Mouse (Mus musculus) heart, embryonic 12.5 days (tissue): Measurements from ENCODE around the gene Ruvbl2. TPM values are rescaled to one million over a fixed set of nuclear protein-coding genes. Genes with fewer than 3 reads are reported as not detected.
"Not testable (repeated sequence)": the region's sequence is repeated elsewhere in the genome, so short reads cannot be mapped to it uniquely, and the experiment has no call there.

Experiments used
- ATAC-seq: fragments of 200-750 bp; cut with Nextera tagmentation; 2 replicates; pipeline ENCODE4 v1.8.0; 2017; ENCODE audit warnings: moderate TSS enrichment, moderate library complexity; ENCODE audit not compliant: insufficient number of reproducible peaks, low FRiP score
- H3K27ac ChIP-seq: fragments of 300-500 bp; sonication (generic); 2 replicates; pipeline ENCODE4 v1.5.1; 2016; ENCODE audit warnings: mild to moderate bottlenecking, moderate library complexity; ENCODE audit not compliant: poor library complexity, severe bottlenecking
- H3K27me3 ChIP-seq: fragments of 300-500 bp; sonication (generic); replicated peaks from 2 replicates; pipeline ENCODE4 v1.6.1; 2016; ENCODE audit warnings: mild to moderate bottlenecking, moderate library complexity
- H3K36me3 ChIP-seq: fragments of 300-500 bp; sonication (generic); 2 replicates; pipeline ENCODE4 v1.6.1; 2016; ENCODE audit warnings: mild to moderate bottlenecking, moderate library complexity
- H3K4me1 ChIP-seq: fragments of 300-500 bp; sonication (generic); replicated peaks from 2 replicates; pipeline ENCODE4 v1.6.1; 2016; ENCODE audit warnings: mild to moderate bottlenecking
- H3K4me2 ChIP-seq: fragments of 300-500 bp; sonication (generic); 2 replicates; pipeline ENCODE4 v1.6.1; 2016; ENCODE audit warnings: mild to moderate bottlenecking, moderate library complexity
- H3K4me3 ChIP-seq: fragments of 300-500 bp; sonication (generic); 2 replicates; pipeline ENCODE4 v1.5.1; 2016; ENCODE audit warnings: mild to moderate bottlenecking
- H3K9ac ChIP-seq: fragments of 300-500 bp; sonication (generic); 2 replicates; pipeline ENCODE4 v1.6.1; 2016; ENCODE audit warnings: mild to moderate bottlenecking, moderate library complexity
- H3K9me3 ChIP-seq: fragments of 300-500 bp; sonication (generic); replicated peaks from 2 replicates; pipeline ENCODE4 v1.6.1; 2016; ENCODE audit warnings: mild to moderate bottlenecking, moderate library complexity
- WGBS: fragments of 180-500 bp; shearing (Covaris S2); methylation state at CpG from one replicate; pipeline ENCODE4 v1.1.7; 2016; 5-methylcytosine and 5-hydroxymethylcytosine counted together
- polyA plus RNA-seq: library from polyadenylated mRNA; unstranded; fragments of >200 nt; fragmentation: Nextera tagmentation; extraction: Ambion mirVana; gene quantifications from 2 replicates; pipeline ENCODE4 v1.2.1, GENCODE M21; 2016

The Ruvbl2 gene
- 80.7 TPM in 2 replicates for polyA plus RNA-seq

DNA sequence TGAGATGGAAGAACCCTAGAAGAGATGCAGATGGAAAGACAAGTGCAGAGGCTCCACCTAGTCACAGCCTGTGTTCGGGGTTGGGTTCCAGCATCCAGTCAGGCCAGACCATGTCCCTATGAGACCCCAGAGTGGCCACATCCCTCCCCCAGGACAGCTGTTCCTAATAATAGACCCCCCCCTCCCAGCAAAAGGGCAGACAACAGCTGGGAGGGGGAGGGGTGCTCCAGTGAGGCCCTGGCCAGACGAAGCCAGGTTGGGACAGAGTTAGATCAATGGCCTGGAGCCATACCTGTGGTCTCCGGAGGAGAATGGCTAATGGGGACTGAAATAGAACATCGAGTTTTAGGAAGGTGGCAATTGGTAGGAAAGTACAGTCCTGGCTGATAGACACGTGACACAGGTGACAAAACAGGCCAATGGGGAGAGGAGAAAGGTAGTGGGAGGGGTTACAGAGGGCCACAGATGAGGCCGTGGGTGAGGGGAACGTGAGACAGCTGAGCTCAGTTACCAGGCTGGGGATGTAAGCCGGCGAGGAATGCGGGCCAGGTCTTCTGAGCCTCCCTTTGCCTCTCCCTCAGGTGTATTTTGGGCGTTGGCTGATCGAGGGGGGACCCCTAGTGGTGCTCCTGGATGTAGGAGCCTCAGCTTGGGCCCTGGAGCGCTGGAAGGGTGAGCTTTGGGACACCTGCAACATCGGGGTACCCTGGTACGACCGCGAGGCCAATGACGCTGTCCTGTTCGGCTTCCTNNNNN lies at the start of gene Ruvbl2:
Ruvbl2 (minus strand) TSS at position 576 of the 756 bp plus-strand sequence.
- H3K27me3 ChIP-seq = no peaks in the 10 kb centered on the region
- peaks cover 40% of the 10 kb centered on the region for H3K4me1 ChIP-seq
- H3K9ac ChIP-seq = 0 out of 2 replicates have a peak within 1 kb of the TSS, but pooled peaks have one; percentile 36
- no peaks in the 10 kb centered on the region for H3K9me3 ChIP-seq
- H3K27ac ChIP-seq = no peak within 1 kb of the TSS
- H3K4me3 ChIP-seq = 0 out of 2 replicates have a peak within 1 kb of the TSS, but pooled peaks have one; percentile 1
- 28% methylated on average over 19 of the region's 19 CpGs for WGBS
- H3K4me2 ChIP-seq = peak within 1 kb of the TSS; percentile 99
- H3K36me3 ChIP-seq = peaks cover 41% of the 10 kb centered on the region
- ATAC-seq = no peak

DNA sequence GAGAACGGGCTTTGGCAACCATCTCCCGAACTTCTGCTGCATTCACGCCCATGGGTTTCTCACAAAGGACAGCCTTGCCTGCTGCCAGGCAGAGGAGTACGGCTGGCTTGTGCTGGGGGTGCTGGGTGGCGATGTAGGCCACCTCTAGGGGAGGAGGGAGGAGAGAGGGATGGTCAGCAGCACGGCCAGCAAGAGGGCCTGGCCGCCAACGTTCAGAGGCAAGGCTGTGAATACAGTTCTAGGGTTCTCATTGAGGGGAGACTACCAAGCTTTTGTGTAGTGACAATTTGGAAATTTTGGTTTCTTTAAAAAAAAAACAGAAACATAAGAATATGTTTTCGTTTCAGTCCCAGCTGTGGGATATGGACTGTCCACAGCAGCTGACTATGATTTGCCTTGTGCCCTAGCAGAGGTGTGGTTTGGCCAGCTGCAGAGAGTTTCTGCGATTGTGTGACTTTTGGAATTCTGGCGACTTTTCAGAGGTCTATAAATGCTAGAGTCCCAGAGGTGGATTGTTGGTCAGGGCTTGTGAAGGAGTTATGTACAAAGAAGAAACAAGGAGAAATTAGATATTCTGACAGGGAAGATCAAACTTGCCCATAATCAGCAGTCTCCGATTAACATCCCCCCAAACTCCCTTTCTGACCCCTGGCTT lies 49.0 kb upstream of the Ruvbl2 start, which contains the start of gene Gm45808:
Gm45808 (minus strand) TSS at position 51 of the 655 bp plus-strand sequence.
- Histone ChIP-seq H3K27ac (no peak within 1 kb of the TSS), H3K4me3 (no peak within 1 kb of the TSS), H3K9me3 (no peaks in the 10 kb centered on the region), H3K9ac (no peak within 1 kb of the TSS), H3K4me2 (no peak within 1 kb of the TSS), H3K27me3 (no peaks in the 10 kb centered on the region), H3K4me1 (peaks cover 26% of the 10 kb centered on the region), H3K36me3 (0 out of 2 replicates have a peak, but pooled peaks cover 3% of the 10 kb centered on the region)
- 84% methylated on average over 12 of the region's 12 CpGs for WGBS
- no peak for ATAC-seq

GRCm38 (mm10) chr7:45486158-45486557 lies 48.3 kb upstream of the Ruvbl2 start:
- Histone ChIP-seq H3K27ac (no peak overlapping the region), H3K4me2 (no peak overlapping the region), H3K9me3 (no peaks in the 10 kb centered on the region), H3K36me3 (0 out of 2 replicates have a peak, but pooled peaks cover 3% of the 10 kb centered on the region), H3K4me1 (peaks cover 24% of the 10 kb centered on the region), H3K27me3 (no peaks in the 10 kb centered on the region), H3K9ac (no peak overlapping the region), H3K4me3 (no peak overlapping the region)
- ATAC-seq = no peak
- 45% methylated on average over 7 of the region's 7 CpGs for WGBS

GRCm38 (mm10) chr7:45484985-45485384 lies 47.1 kb upstream of the Ruvbl2 start:
- WGBS = 93% methylated on average over 5 of the region's 5 CpGs
- H3K4me2 ChIP-seq, H3K36me3 ChIP-seq, H3K4me3 ChIP-seq, H3K27me3 ChIP-seq, ATAC-seq, H3K27ac ChIP-seq, H3K9ac ChIP-seq, H3K9me3 ChIP-seq: not testable (repeated sequence)
- H3K4me1 ChIP-seq = peaks cover 17% of the 10 kb centered on the region

DNA sequence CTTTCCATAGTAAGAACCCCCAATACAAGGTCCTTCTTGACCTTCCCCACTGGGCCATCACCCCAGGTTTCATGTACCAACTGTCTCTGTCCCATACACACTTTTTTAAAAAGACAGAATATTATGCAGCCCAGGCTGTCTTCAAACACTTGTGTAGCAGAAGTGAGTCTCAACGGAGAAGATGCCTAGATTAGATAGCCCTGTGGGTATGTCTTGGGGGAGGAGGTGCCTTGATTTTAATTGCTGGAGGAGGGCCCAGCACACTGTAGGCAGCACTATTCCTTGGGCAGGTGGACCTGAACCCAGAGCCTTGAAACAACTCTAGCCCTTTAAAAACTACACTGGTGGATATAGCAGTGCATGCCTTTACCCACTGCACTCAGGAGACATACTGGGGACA lies 44.3 kb upstream of the Ruvbl2 start:
- Histone ChIP-seq H3K9me3 (no peaks in the 10 kb centered on the region), H3K4me1 (no peaks in the 10 kb centered on the region), H3K4me2 (no peak overlapping the region), H3K9ac (no peak overlapping the region), H3K36me3 (peaks cover 9% of the 10 kb centered on the region; the same call in 1 of the 2 replicates), H3K4me3 (no peak overlapping the region), H3K27ac (no peak overlapping the region), H3K27me3 (no peaks in the 10 kb centered on the region)
- ATAC-seq = no peak
- 65% methylated on average over 1 of the region's 1 CpGs for WGBS

DNA sequence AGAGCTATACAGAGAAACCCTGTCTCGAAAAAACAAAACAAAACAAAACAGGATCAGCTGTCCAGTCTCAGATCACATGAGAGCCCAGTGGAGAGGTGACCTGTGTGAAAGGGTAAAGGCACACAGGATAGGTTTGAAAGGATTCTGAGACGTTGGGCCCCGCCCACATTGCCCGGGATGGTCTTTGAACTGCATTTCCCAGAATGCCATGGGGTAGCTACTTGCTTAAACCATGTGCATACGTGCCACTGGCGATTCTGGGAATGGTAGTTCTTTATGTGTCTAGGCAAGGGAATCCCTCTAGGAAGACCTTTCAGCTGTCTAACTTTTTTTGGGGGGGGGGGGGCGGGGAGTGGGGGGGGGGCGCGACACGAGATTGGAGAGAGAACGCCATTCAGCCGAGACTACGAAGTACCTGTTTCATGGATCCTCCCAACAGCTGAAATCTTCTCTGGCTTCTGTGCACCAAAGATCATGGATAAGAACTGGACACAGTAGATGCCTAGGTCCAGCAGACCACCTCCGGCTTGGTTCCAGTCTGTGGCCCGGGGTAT lies 43.6 kb upstream of the Ruvbl2 start, which contains the start of gene Tulp2:
Tulp2 (plus strand) TSS at position 504 of the 554 bp plus-strand sequence.
- 45% methylated on average over 15 of the region's 15 CpGs for WGBS
- peak; percentile 82 for ATAC-seq

GRCm38 (mm10) chr7:45480310-45480709 lies 42.4 kb upstream of the Ruvbl2 start:
- H3K27ac ChIP-seq, H3K9ac ChIP-seq, H3K4me3 ChIP-seq, ATAC-seq, H3K4me2 ChIP-seq, H3K27me3 ChIP-seq, H3K4me1 ChIP-seq, H3K9me3 ChIP-seq, H3K36me3 ChIP-seq: not testable (repeated sequence)
- WGBS = 66% methylated on average over 4 of the region's 4 CpGs

More for the DNA sequence above, 43.6 kb upstream of the Ruvbl2 start, which contains the start of gene Tulp2:
- H3K36me3 ChIP-seq = peaks cover 9% of the 10 kb centered on the region; the same call in 1 of the 2 replicates
- no peaks in the 10 kb centered on the region for H3K27me3 ChIP-seq
- H3K9ac ChIP-seq = no peak within 1 kb of the TSS
- H3K4me3 ChIP-seq = no peak within 1 kb of the TSS
- no peak within 1 kb of the TSS for H3K4me2 ChIP-seq
- H3K4me1 ChIP-seq = no peaks in the 10 kb centered on the region
- no peaks in the 10 kb centered on the region for H3K9me3 ChIP-seq
- no peak within 1 kb of the TSS for H3K27ac ChIP-seq

DNA sequence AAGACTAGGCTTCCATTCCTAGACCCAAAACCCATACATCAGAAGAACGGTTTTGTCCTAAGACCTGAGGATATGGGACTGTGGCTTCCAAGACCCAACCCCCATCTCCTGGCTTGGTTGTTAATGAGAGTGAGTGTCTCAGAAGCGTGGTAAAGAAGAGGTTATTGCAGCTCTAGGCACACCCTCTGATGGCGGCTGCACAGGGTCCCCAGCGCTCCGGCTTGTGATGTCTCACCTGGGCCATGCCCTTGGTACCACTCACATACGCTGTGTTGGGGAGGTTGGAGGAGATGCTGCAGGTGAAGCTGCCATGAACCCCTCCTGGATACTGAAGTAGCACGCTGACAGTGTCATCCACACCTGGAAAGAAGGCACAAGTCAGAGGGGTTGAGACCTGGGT lies 40.9 kb upstream of the Ruvbl2 start:
- H3K27ac ChIP-seq = no peak overlapping the region
- 95% methylated on average over 7 of the region's 7 CpGs for WGBS
- no peaks in the 10 kb centered on the region for H3K9me3 ChIP-seq

DNA sequence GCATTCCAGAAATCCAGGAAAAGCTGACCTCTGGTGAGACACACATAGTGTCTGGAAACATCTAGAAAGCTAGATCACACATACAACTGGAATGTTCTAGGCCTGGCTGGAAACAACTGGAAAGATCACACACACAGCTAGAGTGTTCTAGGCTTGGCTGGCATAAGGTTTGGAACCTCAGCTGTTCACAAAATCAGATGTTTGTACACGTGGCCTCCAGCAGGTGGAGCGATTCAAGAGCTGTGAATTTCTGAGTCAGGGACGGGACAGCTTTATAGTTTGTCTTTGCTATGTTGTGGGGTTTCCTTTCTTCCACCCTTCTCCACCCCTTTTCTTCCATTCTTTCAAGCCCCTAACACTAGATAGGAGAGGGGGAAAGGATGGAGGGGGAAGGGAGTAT lies 39.1 kb upstream of the Ruvbl2 start:
- Histone ChIP-seq H3K27me3 (no peaks in the 10 kb centered on the region), H3K4me2 (no peak overlapping the region), H3K4me1 (no peaks in the 10 kb centered on the region), H3K27ac (no peak overlapping the region), H3K4me3 (no peak overlapping the region), H3K36me3 (peaks cover 8% of the 10 kb centered on the region; the same call in 1 of the 2 replicates), H3K9me3 (no peaks in the 10 kb centered on the region), H3K9ac (peak overlapping the region; percentile 4; the same call in 1 of the 2 replicates)
- ATAC-seq = no peak
- WGBS = 12% methylated on average over 3 of the region's 3 CpGs

More for the DNA sequence above, 40.9 kb upstream of the Ruvbl2 start:
- H3K36me3 ChIP-seq = peaks cover 8% of the 10 kb centered on the region; the same call in 1 of the 2 replicates
- H3K4me3 ChIP-seq = no peak overlapping the region
- no peaks in the 10 kb centered on the region for H3K27me3 ChIP-seq
- no peak overlapping the region for H3K9ac ChIP-seq
- no peaks in the 10 kb centered on the region for H3K4me1 ChIP-seq
- ATAC-seq = no peak
- no peak overlapping the region for H3K4me2 ChIP-seq

- Histone ChIP-seq H3K4me2 (no peak overlapping the region), H3K4me1 (no peaks in the 10 kb centered on the region), H3K27me3 (no peaks in the 10 kb centered on the region), H3K27ac (no peak overlapping the region), H3K9ac (no peak overlapping the region), H3K36me3 (peaks cover 8% of the 10 kb centered on the region; the same call in 1 of the 2 replicates), H3K4me3 (no peak overlapping the region), H3K9me3 (no peaks in the 10 kb centered on the region)
- 36% methylated on average over 1 of the region's 1 CpGs for WGBS
- ATAC-seq = no peak
Observed at GRCm38 (mm10) chr7:45476453-45476852, 38.6 kb upstream of the Ruvbl2 start.
